Mouse (Mus musculus): ENCODE results near the gene Mtss1l.

The Mtss1l gene

GRCm38 (mm10) chr8:110741816-110742451, 20.7 kb downstream of the Mtss1l start:
- no peak for DNase-seq

- no peak for DNase-seq
These were observed 21.2 kb downstream of the Mtss1l start for GRCm38 (mm10) chr8:110742452-110742818.

DNA sequence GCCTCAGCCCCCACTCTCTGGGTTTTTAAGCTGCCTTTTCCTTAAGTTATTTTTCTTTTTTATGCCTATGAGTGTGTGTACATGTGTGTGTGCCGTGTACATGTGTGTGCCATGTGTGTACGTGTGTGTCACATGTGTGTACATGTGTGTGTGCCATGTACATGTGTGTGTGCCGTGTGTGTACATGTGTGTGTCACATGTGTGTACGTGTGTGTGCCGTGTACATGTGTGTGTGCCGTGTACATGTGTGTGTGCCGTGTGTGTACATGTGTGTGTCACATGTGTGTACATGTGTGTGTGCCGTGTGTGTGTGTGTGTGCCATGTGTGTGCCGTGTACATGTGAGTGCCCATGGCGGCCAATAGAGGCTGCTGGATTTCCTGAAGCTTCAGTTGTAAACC, 23.9 kb downstream of the Mtss1l start:
- DNase-seq: no peak

DNA sequence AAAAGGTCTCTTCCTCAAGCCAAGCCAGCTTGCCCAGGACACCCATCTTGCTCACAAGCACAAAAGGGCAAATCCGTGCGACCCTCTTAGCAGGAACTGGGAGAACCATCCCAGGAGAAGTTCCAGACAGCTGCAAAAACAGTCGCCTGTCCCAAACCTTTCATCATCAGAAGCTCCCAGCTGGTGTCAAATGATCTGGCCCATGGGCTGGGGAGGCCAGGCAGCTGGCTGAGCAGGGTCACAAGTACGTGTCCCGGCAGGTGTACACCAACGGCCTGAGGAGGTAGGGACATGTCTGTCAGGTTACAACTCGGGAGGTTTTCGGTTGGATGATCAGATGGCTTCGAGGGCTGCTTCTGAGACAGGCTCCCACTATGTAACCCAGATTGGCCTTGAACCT, 25.4 kb downstream of the Mtss1l start:
- no peak for DNase-seq

GRCm38 (mm10) chr8:110749500-110750170, 28.4 kb downstream of the Mtss1l start:
- DNase-seq: peak; percentile 30 to 35

GRCm38 (mm10) chr8:110750269-110750668, 29.0 kb downstream of the Mtss1l start:
- no peak for DNase-seq

DNA sequence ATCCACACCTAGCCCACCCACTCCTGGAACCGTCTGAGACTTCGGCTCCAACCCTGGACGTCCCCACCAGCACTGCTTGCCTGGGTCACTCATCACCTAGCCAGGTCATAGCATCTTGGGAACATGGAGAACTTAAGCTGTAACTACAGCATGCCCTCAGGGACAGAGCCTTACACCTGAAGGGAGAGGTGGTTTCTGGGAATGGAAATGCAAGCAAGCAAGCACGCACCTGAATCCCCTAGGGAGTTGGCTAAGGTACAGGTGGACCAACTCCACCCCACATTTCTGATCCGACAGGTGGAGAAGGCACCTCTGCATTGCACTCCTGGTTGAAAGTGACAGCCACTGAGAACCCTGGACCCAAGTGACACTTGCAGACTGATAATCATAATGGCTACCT, 30.2 kb downstream of the Mtss1l start:
- DNase-seq: no peak

GRCm38 (mm10) chr8:110754713-110755112, 33.4 kb downstream of the Mtss1l start:
- no peak for DNase-seq

GRCm38 (mm10) chr8:110755511-110756170, 34.4 kb downstream of the Mtss1l start:
- DNase-seq: no peak

GRCm38 (mm10) chr8:110756196-110756595, 34.9 kb downstream of the Mtss1l start:
- no peak for DNase-seq

GRCm38 (mm10) chr8:110760280-110760940, 39.1 kb downstream of the Mtss1l start:
- DNase-seq: no peak

DNA sequence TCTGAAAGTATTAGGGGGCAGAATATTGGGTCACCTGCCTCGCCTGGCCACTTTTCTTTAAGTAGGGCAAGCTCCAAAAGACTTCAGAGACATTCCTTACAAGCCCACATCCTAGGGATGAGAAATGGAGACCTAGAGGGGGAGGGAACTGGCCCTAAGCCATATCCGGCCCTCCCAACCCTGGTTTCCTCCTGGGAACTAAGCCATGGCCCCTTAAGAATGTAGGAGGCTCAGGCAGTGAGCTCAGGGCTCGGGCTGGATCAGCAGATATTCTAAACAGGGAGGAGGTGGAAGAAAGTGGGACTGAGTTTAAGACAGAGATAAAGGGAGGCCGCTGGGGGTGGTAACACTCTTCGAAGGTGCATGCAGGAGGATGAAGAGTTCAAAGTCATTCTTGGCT, 39.9 kb downstream of the Mtss1l start:
- peak; percentile 73 to 78 for DNase-seq

GRCm38 (mm10) chr8:110761988-110762387, 40.7 kb downstream of the Mtss1l start:
- DNase-seq: no peak

GRCm38 (mm10) chr8:110764671-110765070, 43.4 kb downstream of the Mtss1l start:
- no peak for DNase-seq

- DNase-seq: no peak
These were observed 46.0 kb downstream of the Mtss1l start for GRCm38 (mm10) chr8:110767261-110767660.

- DNase-seq: no peak
These were observed 51.2 kb downstream of the Mtss1l start for GRCm38 (mm10) chr8:110772452-110772851.

DNA sequence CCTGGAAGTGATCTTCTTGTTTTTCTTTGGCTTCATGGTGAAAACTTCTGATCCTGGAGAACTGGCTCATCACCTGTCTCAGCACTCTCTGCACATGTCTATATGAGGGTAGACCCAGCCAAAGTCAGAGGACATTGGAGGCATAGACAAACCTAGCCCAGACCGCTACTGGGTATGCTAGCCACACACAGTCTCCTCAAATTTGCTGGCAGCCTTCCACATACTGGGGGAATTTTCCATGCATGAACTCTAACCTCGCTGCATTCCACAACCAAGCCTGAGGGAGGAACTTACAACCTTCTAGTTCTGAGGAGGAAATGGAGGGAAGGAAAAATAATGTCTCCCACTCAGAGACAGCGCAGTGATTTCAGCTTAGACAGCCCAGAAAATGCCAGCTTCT, 52.8 kb downstream of the Mtss1l start:
- DNase-seq: peak; percentile 90

DNA sequence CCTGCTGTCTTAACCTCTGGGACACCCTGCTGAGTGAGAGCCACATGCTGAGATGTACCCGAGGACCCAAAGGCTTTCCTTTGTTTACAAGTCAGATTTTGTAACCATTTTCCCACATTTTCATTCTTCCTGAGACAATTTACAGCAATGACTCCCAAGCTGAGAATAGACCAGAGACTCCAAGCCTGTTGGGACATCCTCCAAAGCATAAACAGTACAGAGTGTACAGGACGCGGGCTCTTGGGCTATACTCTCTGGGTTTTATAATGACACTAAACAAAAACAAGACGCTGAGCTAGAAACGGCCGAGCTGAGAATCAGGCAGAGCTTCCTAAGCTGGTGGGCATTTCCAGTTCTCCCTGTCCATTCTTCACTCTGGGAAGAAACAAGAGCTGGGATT, 53.4 kb downstream of the Mtss1l start:
- no peak for DNase-seq

DNA sequence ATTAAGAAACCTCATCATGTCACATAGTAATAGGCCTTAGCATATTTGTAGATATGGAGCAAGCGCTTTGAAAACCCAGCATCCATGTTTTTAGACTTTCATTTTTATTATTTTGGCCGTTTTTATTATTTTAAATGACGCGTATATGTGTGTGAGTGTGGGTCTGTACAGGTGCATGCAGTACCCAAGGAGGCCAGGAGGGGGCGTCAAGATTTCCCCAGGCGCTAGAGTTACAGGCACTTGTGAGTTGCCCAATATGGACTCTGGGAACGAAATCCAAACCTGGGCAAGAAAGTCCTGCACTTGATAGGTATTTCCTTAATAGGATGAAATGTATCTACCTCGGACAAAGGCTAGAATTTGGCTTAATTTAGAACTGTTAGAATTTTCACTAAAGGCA, 54.0 kb downstream of the Mtss1l start:
- no peak for DNase-seq

- no peak for DNase-seq
These were observed 54.4 kb downstream of the Mtss1l start for GRCm38 (mm10) chr8:110775721-110776120.

DNA sequence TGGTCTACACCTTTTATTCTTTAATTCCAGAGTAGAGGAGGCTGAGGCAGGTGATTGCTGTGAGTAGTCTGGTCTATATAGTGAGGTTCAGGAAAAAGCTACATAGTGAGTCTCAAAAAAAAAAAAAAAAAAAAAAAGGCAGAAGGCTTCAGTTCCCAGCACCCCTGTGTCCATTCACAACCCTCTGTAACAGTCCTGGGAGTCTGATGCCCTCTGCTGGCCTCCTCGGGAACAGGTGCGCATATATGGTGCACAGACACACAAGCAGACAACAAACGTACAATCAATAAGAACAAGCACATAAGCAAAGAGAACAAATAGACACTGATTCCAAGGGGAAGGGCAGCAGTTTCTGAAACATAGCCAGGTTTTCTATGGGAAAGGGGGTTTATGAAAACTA, 55.1 kb downstream of the Mtss1l start:
- DNase-seq: no peak

- no peak for DNase-seq
These were observed 58.8 kb downstream of the Mtss1l start for GRCm38 (mm10) chr8:110779924-110780718.

DNA sequence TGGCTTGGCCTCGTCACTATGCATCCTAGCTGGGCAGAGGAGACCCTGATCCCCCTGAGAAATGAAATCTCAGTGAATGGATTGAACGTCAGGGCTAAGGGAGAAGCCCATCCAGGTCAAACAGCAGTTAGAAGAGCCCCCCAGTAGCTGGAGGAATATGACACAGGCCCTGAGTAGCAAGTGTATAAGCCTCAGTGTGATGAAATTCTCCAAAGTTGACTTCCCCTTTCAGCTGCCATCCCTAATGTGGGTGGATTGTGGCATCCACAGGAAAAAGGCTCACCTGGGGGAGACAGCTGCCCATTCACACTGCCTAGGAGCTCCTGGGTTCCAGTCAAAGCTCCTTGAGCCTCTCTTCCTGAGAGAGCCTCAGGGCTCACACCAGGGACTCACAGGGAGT, 64.1 kb downstream of the Mtss1l start:
- no peak for DNase-seq

Data from kidney, adult 8-10 months (tissue).